Mouse (Mus musculus) CH12.LX (cell line): ENCODE measurements around the gene Hist1h1t.

Experiments
- CHD2 ChIP-seq: IDR thresholded peaks from 2 replicates; pipeline ENCODE4 v1.6.1; 2011; ENCODE audit warnings: low read length, improper control_type of control experiment
- CTCF ChIP-seq, 2 experiments: IDR thresholded peaks in 1 of 2; conservative IDR thresholded peaks in 1 of 2; 2 replicates each; pipeline ENCODE4 v1.5.1; 2011 to 2012; ENCODE audit warnings: low read depth in 2 of 2, low read length in 2 of 2, improper control_type of control experiment in 1 of 2, inconsistent platforms in 1 of 2, mild to moderate bottlenecking in 1 of 2, moderate library complexity in 1 of 2
- E2F4 ChIP-seq: IDR thresholded peaks from 2 replicates; pipeline ENCODE4 v1.6.1; 2011; ENCODE audit warnings: low read depth, low read length, improper control_type of control experiment; ENCODE audit not compliant: insufficient replicate concordance
- EP300 ChIP-seq: IDR thresholded peaks from 2 replicates; pipeline ENCODE4 v1.6.1; 2011; ENCODE audit warnings: low read length, improper control_type of control experiment
- GABPA ChIP-seq: IDR thresholded peaks from 2 replicates; pipeline ENCODE4 v1.6.1; 2012; ENCODE audit warnings: low read depth, low read length, improper control_type of control experiment, inconsistent platforms; ENCODE audit not compliant: insufficient replicate concordance
- MAX ChIP-seq: IDR thresholded peaks from 2 replicates; pipeline ENCODE4 v1.6.1; 2011; ENCODE audit warnings: low read length, improper control_type of control experiment
- POLR2A ChIP-seq: IDR thresholded peaks from 2 replicates; pipeline ENCODE4 v1.6.1; 2011; ENCODE audit warnings: low read depth, mild to moderate bottlenecking, improper control_type of control experiment, low read length
- SMC3 ChIP-seq: IDR thresholded peaks from 2 replicates; pipeline ENCODE4 v1.6.1; 2011; ENCODE audit warnings: low read depth, low read length, improper control_type of control experiment
- ZNF384 ChIP-seq: IDR thresholded peaks from 2 replicates; pipeline ENCODE4 v1.6.1; 2012; ENCODE audit warnings: low read depth, low read length, improper control_type of control experiment, inconsistent platforms

DNA sequence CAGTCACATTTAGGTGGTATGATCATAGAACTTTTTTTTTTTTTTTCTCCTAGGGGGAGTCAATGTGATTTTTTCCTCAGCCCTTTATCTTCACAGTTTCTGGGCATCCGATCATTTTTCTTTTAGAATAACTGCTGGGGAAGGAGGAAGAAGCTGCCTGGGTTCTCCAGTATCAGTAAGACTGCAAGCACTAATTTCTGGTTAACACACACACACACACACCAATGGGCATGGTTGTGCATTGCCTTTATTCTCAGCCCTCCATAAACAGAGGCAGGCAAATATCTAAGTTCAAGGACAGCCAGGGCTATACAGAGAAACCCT lies 13.0 kb upstream of the Hist1h1t start:
- TF ChIP-seq POLR2A = no peak; the same call in 1 of the 2 replicates
- no peak for TF ChIP-seq MAX
- TF ChIP-seq EP300 = no peak
- peak; percentile 58; the same call in 1 of the 2 replicates for TF ChIP-seq ZNF384
- no peak for TF ChIP-seq SMC3
- no peak for TF ChIP-seq CHD2
- no peak for TF ChIP-seq E2F4
- no peak for TF ChIP-seq CTCF (conservative IDR thresholded peaks at IDR 0.05 in 1 of 2, IDR thresholded peaks at IDR 0.05 in 1 of 2; ENCODE audit: low read depth in 2 of 2, low read length in 2 of 2)
- no peak for TF ChIP-seq GABPA
